Mouse (Mus musculus) stomach, postnatal 0 days (tissue): ENCODE measurements at regions not wholly inside any gene's neighbourhood (a gene's known extent, or its start where the extent isn't known, plus 50 kb on each side); places are given as distances from the start of the nearest gene placed in this dataset.

Experiments
- CTCF ChIP-seq: IDR thresholded peaks from 2 replicates; pipeline ENCODE4 v1.5.1; 2016; ENCODE audit warnings: antibody characterized with exemption, low read depth, mild to moderate bottlenecking, moderate library complexity
- EP300 ChIP-seq: optimal IDR thresholded peaks from 2 replicates; pipeline ENCODE3; 2016; ENCODE audit warnings: antibody characterized with exemption

GRCm38 (mm10) chrX:11415662-11416061, 88.0 kb downstream of the H2al1j start:
- no peak for TF ChIP-seq CTCF
- TF ChIP-seq EP300: no peak
